Mouse (Mus musculus) kidney, embryonic 15.5 days (tissue): Measurements from ENCODE around the gene Msx1. TPM values are rescaled to one million over a fixed set of nuclear protein-coding genes. Genes with fewer than 3 reads are reported as not detected.

ENCODE experiments used
- ATAC-seq: fragments of 200-750 bp; cut with Nextera tagmentation; replicated peaks from 2 replicates; pipeline ENCODE4 v1.8.0; 2017; ENCODE audit warnings: moderate TSS enrichment; ENCODE audit not compliant: low FRiP score
- H3K27ac ChIP-seq: fragments of 300-500 bp; sonication (generic); 2 replicates; pipeline ENCODE4 v1.5.1; 2015; ENCODE audit warnings: mild to moderate bottlenecking, inconsistent platforms
- H3K27me3 ChIP-seq: fragments of 300-500 bp; sonication (generic); 2 replicates; pipeline ENCODE4 v1.6.1; 2015; ENCODE audit warnings: inconsistent platforms
- H3K36me3 ChIP-seq: fragments of 300-500 bp; sonication (generic); 2 replicates; pipeline ENCODE4 v1.6.1; 2015; ENCODE audit warnings: inconsistent platforms
- H3K4me1 ChIP-seq: fragments of 300-500 bp; sonication (generic); 2 replicates; pipeline ENCODE4 v1.6.1; 2015; ENCODE audit warnings: inconsistent platforms
- H3K4me2 ChIP-seq: fragments of 300-500 bp; sonication (generic); 2 replicates; pipeline ENCODE4 v1.6.1; 2015; ENCODE audit warnings: moderate library complexity, mild to moderate bottlenecking, inconsistent platforms
- H3K4me3 ChIP-seq: fragments of 300-500 bp; sonication (generic); replicated peaks from 2 replicates; pipeline ENCODE4 v1.5.1; 2015; ENCODE audit warnings: mild to moderate bottlenecking, inconsistent platforms
- H3K9ac ChIP-seq: fragments of 300-500 bp; sonication (generic); 2 replicates; pipeline ENCODE4 v1.6.1; 2015; ENCODE audit warnings: mild to moderate bottlenecking, inconsistent platforms
- H3K9me3 ChIP-seq: fragments of 300-500 bp; sonication (generic); replicated peaks from 2 replicates; pipeline ENCODE4 v1.6.1; 2016; ENCODE audit warnings: inconsistent platforms
- WGBS: fragments of 180-500 bp; shearing (Covaris S2); methylation state at CpG from one replicate; pipeline ENCODE4 v1.1.7; 2015; ENCODE audit warnings: mixed read lengths; 5-methylcytosine and 5-hydroxymethylcytosine counted together
- polyA plus RNA-seq: library from polyadenylated mRNA; unstranded; fragments of >200 nt; fragmentation: Nextera tagmentation; extraction: Ambion mirVana; gene quantifications from 2 replicates; pipeline ENCODE4 v1.2.1, GENCODE M21; 2015

Msx1 gene
- polyA plus RNA-seq, 1 experiment from 2014 or later = 2.9 TPM

DNA sequence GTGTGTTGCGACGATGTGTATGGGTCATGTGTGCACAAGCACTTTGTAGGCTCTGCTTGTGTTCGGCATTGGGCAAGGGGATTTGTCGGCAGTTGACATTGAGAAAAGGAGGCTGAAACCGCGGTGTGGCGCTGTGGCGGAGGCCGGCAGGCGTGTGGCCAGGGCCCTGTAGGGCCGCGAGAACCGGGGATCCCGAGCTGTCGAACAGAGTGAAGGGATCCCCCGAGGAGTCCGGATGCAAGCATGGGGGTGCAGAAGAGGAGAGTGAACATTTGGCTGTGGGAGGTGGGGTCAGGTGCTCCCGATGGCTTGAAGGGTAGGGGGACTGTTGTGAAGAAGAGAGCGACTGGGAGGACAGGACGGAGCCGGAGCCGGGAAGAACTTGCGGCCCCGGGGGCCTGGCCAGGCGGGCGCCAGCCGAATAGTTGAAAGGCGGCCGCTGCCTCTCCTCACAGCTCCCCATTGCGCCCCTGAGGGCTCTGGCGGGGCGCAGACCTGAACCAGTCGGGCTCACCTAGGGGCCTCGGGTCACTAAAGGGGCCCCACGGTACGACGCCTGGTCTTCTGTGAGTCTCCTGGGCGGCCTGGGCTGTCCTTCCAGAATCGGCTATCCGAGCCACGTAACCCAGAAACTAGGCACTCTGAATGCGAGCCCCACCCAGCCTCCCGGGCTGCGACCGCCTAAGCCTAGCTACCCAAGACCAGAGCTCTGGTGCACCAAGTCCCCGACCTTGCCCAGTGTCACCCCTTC, 7.3 kb downstream of the Msx1 start:
- Histone ChIP-seq H3K27ac (no peak overlapping the region), H3K9me3 (no peaks in the 10 kb centered on the region), H3K4me3 (peak overlapping the region; percentile 7), H3K27me3 (peaks cover 95% of the 10 kb centered on the region), H3K4me1 (peaks cover 16% of the 10 kb centered on the region), H3K4me2 (peak overlapping the region; percentile 30), H3K36me3 (no peaks in the 10 kb centered on the region), H3K9ac (no peak overlapping the region)
- WGBS = 2% methylated on average over 46 of the region's 46 CpGs
- ATAC-seq = 0 out of 2 replicates have a peak, but pooled peaks have one; percentile 49

DNA sequence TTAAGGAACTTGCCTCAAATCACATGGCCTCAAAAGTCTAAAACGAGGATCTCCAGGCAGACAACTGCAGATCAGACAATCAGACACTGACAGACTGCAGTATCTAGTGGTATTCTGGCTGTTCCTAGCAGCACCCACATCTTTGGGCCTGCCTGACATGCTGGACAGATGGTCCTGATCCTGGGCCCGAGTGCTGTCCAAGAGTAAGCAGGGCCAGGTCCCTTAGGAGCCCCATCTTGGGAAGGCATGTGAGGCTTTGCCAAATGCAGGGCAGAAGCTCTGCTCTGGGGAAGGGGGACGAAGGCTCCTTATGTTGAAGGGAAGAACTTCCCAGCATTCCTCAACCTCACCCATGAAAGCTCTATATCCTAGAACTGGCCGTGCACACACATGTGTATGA, 8.5 kb downstream of the Msx1 start:
- H3K9me3 ChIP-seq = no peaks in the 10 kb centered on the region
- no peak overlapping the region for H3K27ac ChIP-seq
- no peak overlapping the region for H3K4me2 ChIP-seq
- 93% methylated on average over 4 of the region's 4 CpGs for WGBS
- H3K4me1 ChIP-seq = peaks cover 11% of the 10 kb centered on the region; the same call in 1 of the 2 replicates
- H3K36me3 ChIP-seq = no peaks in the 10 kb centered on the region
- H3K4me3 ChIP-seq = no peak overlapping the region
- ATAC-seq = no peak
- peaks cover 83% of the 10 kb centered on the region for H3K27me3 ChIP-seq
- H3K9ac ChIP-seq = no peak overlapping the region

DNA sequence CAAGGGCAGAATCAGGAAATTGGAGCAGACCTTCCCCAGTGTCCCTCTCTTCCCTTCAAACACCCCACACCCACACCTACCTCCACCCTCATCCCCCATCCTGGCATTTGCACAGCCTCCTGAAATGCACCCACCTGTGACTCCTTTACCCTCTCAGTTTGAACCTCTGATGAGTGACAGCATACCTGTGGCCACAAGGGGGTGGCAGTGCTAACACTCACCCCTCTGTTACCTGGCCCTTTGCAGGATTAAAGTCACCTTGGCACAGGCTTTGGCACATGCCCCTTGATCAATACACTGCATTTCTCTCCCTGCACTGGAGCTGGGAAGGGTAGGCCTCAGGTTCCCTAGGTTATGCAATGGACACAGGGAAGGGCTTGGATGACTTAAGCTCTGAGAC, 10.2 kb downstream of the Msx1 start:
- Histone ChIP-seq H3K27me3 (peaks cover 75% of the 10 kb centered on the region), H3K4me2 (no peak overlapping the region), H3K9ac (no peak overlapping the region), H3K9me3 (no peaks in the 10 kb centered on the region), H3K27ac (no peak overlapping the region), H3K4me3 (no peak overlapping the region), H3K36me3 (no peaks in the 10 kb centered on the region), H3K4me1 (peaks cover 11% of the 10 kb centered on the region; the same call in 1 of the 2 replicates)
- no peak for ATAC-seq

DNA sequence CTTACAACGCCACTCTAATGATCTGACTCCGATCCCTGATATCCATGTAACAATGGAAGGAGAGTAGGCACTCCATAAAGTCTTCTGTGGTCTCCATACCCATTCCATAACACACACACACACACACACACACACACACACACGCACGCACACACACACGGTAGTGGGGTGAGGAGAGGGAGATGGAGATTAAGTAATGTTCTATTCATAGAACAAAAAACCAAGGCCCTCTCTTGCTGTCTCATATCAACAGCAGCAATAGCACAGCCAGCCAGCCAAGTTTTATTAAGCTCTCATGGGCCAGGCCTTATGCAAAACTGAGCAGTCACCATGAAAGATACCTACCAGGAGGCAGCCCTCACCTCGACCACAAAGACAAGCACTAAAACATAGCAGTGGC, 19.1 kb downstream of the Msx1 start:
- no peak overlapping the region for H3K4me3 ChIP-seq
- no peaks in the 10 kb centered on the region for H3K4me1 ChIP-seq
- H3K36me3 ChIP-seq = no peaks in the 10 kb centered on the region
- H3K4me2 ChIP-seq = no peak overlapping the region
- no peak overlapping the region for H3K27ac ChIP-seq
- H3K9ac ChIP-seq = no peak overlapping the region
- WGBS = 89% methylated on average over 6 of the region's 6 CpGs
- 0 out of 2 replicates have a peak, but pooled peaks cover 21% of the 10 kb centered on the region for H3K27me3 ChIP-seq
- H3K9me3 ChIP-seq = no peaks in the 10 kb centered on the region
- ATAC-seq = no peak

DNA sequence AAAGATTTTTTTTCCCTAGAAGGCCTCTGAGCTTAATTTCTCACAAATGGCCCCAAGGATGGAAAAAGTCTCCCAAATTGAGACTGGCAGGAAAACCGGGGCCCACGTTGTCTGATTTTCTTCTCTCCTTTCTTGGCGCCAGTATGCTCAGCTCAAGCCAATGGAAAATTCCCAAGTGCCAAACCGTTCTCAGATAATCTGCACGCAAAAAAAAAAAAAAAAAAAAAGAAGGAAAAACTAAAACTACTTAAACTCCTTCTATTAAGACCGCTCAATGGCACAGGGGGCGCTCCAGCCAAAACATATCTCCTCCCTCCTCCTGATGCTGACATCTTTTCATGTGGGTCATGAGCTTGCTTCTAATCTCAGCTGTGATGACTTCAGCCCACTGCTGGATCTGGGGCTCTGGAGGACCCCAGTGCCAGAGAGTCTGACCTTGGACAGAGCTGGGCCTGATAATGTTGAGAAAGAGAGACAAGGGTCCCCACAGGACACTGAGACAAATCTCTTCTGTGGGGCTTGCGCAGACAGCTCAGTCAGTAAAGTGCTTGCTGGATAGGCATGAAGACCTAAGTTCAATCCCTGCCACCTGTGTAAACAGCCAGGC, 19.8 kb downstream of the Msx1 start:
- Histone ChIP-seq H3K27ac (no peak overlapping the region), H3K9me3 (no peaks in the 10 kb centered on the region), H3K27me3 (0 out of 2 replicates have a peak, but pooled peaks cover 16% of the 10 kb centered on the region), H3K4me1 (no peaks in the 10 kb centered on the region), H3K9ac (no peak overlapping the region), H3K4me3 (no peak overlapping the region), H3K36me3 (no peaks in the 10 kb centered on the region), H3K4me2 (no peak overlapping the region)
- WGBS = 72% methylated on average over 8 of the region's 8 CpGs
- no peak for ATAC-seq

DNA sequence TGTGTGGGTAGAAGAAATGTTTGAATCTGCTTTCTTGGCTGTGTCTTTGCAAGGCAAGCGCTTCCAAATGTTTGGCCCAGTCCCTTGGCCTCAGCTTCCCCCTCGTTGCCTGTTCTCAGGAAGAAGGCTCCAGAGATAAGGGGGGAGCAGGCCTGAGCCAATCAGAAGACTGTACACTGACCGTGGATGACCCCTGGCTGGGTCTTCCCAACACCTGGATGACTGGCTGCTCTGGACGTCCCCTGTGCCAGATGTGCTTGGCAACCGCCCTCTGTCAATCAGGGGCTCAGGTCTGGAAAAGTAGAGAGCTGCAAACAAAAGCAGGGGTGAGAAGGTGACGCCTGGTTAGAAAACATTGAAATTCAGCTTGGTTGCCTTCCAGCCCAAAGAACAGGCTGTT, 27.1 kb downstream of the Msx1 start:
- no peaks in the 10 kb centered on the region for H3K4me1 ChIP-seq
- no peak overlapping the region for H3K4me2 ChIP-seq
- H3K4me3 ChIP-seq = no peak overlapping the region
- 0 out of 2 replicates have a peak, but pooled peaks cover 3% of the 10 kb centered on the region for H3K27me3 ChIP-seq
- WGBS = 77% methylated on average over 6 of the region's 6 CpGs
- no peaks in the 10 kb centered on the region for H3K9me3 ChIP-seq
- no peak overlapping the region for H3K9ac ChIP-seq
- no peaks in the 10 kb centered on the region for H3K36me3 ChIP-seq
- ATAC-seq = no peak
- no peak overlapping the region for H3K27ac ChIP-seq

DNA sequence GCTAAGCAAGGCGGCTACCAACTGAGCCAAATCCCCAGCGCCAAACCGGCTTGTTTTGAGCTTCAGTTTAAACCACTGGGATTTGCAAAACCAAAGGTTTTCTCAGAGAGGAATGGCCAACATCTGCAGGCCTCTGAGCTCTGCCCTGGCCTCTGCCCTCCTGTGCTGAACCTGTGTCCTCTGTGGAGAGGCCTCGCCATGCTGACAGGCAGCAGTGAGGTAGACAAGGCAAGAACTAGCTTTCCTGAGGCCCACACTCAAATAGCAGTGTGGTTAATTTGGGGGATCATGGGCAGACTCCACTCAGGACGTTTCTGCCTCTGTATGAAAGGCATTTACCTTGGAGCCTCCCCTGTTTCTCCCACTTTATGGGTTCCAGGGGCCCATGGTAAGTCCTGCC, 27.6 kb downstream of the Msx1 start:
- Histone ChIP-seq H3K9ac (no peak overlapping the region), H3K4me2 (no peak overlapping the region), H3K27me3 (0 out of 2 replicates have a peak, but pooled peaks cover 3% of the 10 kb centered on the region), H3K27ac (no peak overlapping the region), H3K36me3 (no peaks in the 10 kb centered on the region), H3K9me3 (no peaks in the 10 kb centered on the region), H3K4me3 (no peak overlapping the region), H3K4me1 (no peaks in the 10 kb centered on the region)
- ATAC-seq = no peak
- WGBS = 69% methylated on average over 5 of the region's 5 CpGs

DNA sequence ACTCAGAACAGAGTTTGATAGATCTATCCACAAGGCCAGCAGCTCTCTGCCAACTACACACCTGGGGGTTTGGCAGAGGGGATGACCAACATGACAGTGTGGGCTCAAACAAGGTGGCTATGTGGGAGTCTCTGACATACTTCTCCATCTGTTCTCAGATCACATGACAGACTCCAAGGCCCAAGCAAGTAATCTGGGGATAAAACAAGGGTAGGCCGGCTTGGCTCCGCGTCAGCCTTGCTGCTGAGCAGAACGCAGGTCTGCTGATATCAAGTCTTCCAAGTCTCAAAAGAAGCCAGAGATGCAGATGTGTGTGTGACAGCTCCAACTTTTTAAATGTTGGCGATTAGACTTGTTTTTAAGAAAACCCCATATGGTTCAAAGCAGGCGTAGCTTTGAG, 28.7 kb downstream of the Msx1 start:
- no peak overlapping the region for H3K9ac ChIP-seq
- no peak overlapping the region for H3K4me3 ChIP-seq
- H3K4me2 ChIP-seq = no peak overlapping the region
- no peak overlapping the region for H3K27ac ChIP-seq
- H3K9me3 ChIP-seq = no peaks in the 10 kb centered on the region
- peaks cover 3% of the 10 kb centered on the region; the same call in 1 of the 2 replicates for H3K27me3 ChIP-seq
- H3K4me1 ChIP-seq = no peaks in the 10 kb centered on the region
- no peak for ATAC-seq
- no peaks in the 10 kb centered on the region for H3K36me3 ChIP-seq
- WGBS = 91% methylated on average over 6 of the region's 6 CpGs

DNA sequence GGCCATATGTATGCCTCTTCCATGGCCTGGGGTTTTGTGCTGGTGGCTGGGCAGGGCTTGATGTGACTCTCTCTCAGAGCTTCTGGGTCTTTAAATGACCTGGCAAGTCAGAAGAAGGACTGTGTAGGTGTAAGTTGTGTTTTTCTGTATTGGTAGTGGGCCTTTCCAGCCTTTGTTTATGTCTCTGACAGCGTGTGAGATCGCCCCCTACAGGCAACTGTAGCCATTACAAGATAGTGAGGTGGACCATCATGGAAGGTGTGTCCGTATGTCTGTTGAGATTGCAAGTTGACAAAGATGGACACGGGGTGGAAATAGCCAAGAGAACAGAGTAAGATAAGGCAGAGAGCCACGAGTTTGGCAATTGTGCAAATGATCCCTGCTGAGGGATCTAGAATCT, 32.2 kb downstream of the Msx1 start:
- no peak overlapping the region for H3K27ac ChIP-seq
- H3K9me3 ChIP-seq = no peaks in the 10 kb centered on the region
- 53% methylated on average over 5 of the region's 5 CpGs for WGBS
- H3K4me3 ChIP-seq = no peak overlapping the region
- H3K9ac ChIP-seq = no peak overlapping the region
- H3K4me1 ChIP-seq = no peaks in the 10 kb centered on the region
- H3K4me2 ChIP-seq = no peak overlapping the region
- no peak for ATAC-seq
- no peaks in the 10 kb centered on the region for H3K36me3 ChIP-seq
- no peaks in the 10 kb centered on the region; the same call in 1 of the 2 replicates for H3K27me3 ChIP-seq

DNA sequence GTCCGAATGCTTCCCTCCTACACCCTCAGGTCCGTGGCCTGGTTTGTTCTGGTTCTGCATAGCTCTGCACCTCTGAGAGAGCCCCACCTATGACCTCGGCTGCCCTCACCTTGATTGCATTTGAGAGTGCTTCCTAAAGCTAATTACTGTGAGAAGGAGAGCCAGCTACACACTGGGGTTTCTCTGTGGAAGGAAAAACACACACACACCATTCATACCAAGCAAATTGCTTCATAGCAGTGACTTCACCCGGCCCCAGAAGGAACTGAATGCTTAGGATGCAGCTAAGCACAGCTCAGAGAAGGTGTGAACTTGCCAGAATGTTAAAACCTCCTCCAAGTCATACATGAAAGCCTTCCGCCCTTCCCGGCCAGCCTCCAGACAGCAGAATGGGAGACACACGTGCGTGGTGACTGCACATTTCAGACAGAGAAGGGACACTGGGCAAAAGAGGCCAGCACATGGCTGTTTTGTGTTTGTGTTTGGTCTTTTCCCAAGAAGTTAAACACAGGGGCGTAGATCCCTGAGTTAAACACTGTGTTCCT, 39.5 kb downstream of the Msx1 start:
- WGBS = 68% methylated on average over 9 of the region's 9 CpGs
- H3K4me2 ChIP-seq = no peak overlapping the region
- H3K27me3 ChIP-seq = no peaks in the 10 kb centered on the region
- no peaks in the 10 kb centered on the region for H3K9me3 ChIP-seq
- no peaks in the 10 kb centered on the region for H3K36me3 ChIP-seq
- H3K4me3 ChIP-seq = no peak overlapping the region
- no peaks in the 10 kb centered on the region for H3K4me1 ChIP-seq
- no peak overlapping the region for H3K27ac ChIP-seq
- H3K9ac ChIP-seq = no peak overlapping the region
- ATAC-seq = no peak

DNA sequence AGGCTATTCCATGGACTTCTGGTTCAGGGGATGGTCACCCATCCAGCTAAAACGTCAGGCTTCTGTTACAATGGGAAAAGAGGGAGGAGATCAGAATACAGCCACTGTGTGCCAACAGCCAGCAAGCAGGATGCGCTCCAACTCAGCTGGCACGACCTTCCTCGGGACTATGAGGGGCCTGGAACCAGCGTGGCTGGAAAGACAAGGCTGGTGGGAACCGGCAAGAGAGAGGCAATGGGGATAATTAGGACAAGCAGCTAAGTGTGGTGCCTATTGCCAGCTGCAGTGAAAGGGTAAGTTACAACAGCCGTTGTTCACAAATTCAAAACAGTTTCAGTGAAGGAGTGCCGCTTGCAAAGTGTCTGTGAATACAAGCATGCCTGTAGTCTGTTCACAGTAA, 41.1 kb downstream of the Msx1 start:
- Histone ChIP-seq H3K9me3 (no peaks in the 10 kb centered on the region), H3K4me2 (no peak overlapping the region), H3K4me1 (no peaks in the 10 kb centered on the region), H3K4me3 (no peak overlapping the region), H3K9ac (no peak overlapping the region), H3K36me3 (no peaks in the 10 kb centered on the region), H3K27ac (no peak overlapping the region), H3K27me3 (no peaks in the 10 kb centered on the region)
- 53% methylated on average over 7 of the region's 8 CpGs for WGBS
- ATAC-seq = no peak

DNA sequence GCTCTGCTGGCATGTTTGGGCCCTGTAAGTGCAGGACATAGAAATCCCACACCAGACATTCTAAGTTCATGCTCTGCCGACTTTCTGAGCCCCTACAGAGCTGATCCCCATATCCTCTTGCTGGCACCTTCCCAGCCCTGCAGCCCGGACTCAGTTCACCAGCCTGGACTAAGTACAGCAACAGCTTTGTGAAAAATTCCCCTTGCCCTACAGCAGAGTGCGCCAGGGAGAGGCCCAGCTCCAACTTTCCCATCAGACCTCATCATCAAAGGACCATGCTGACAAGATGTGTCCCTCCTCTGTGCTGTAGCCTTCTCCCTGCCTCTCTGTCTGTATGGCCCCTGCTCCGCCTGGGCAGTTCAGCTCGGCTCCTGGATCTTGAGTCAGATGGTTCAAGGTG, 48.7 kb downstream of the Msx1 start:
- ATAC-seq = no peak
- Histone ChIP-seq H3K4me1 (no peaks in the 10 kb centered on the region), H3K4me3 (no peak overlapping the region), H3K36me3 (no peaks in the 10 kb centered on the region), H3K9me3 (no peaks in the 10 kb centered on the region), H3K27ac (no peak overlapping the region), H3K27me3 (peaks cover 4% of the 10 kb centered on the region; the same call in 1 of the 2 replicates), H3K9ac (no peak overlapping the region), H3K4me2 (no peak overlapping the region)
- 33% methylated on average over 5 of the region's 5 CpGs for WGBS
